Mouse (Mus musculus) neural tube, embryonic 12.5 days (tissue): ENCODE measurements around the gene P3h2. TPM values are rescaled to one million over a fixed set of nuclear protein-coding genes. Genes with fewer than 3 reads are reported as not detected.

Experiments used
- ATAC-seq: fragments of 200-750 bp; cut with Nextera tagmentation; 2 replicates; pipeline ENCODE4 v1.8.0; 2017; ENCODE audit warnings: low read depth, mild to moderate bottlenecking, moderate TSS enrichment, moderate library complexity; ENCODE audit not compliant: low FRiP score
- H3K27ac ChIP-seq: fragments of 300-500 bp; sonication (generic); 2 replicates; pipeline ENCODE4 v1.5.1; 2016
- H3K27me3 ChIP-seq: fragments of 300-500 bp; sonication (generic); replicated peaks from 2 replicates; pipeline ENCODE4 v1.6.1; 2016; ENCODE audit warnings: mild to moderate bottlenecking
- H3K36me3 ChIP-seq: fragments of 300-500 bp; sonication (generic); 2 replicates; pipeline ENCODE4 v1.6.1; 2016; ENCODE audit warnings: mild to moderate bottlenecking
- H3K4me1 ChIP-seq: fragments of 300-500 bp; sonication (generic); 2 replicates; pipeline ENCODE4 v1.6.1; 2016
- H3K4me2 ChIP-seq: fragments of 300-500 bp; sonication (generic); replicated peaks from 2 replicates; pipeline ENCODE4 v1.6.1; 2016; ENCODE audit warnings: mild to moderate bottlenecking
- H3K4me3 ChIP-seq: fragments of 300-500 bp; sonication (generic); 2 replicates; pipeline ENCODE4 v1.5.1; 2016
- H3K9ac ChIP-seq: fragments of 300-500 bp; sonication (generic); 2 replicates; pipeline ENCODE4 v1.6.1; 2016; ENCODE audit warnings: mild to moderate bottlenecking
- H3K9me3 ChIP-seq: fragments of 300-500 bp; sonication (generic); 2 replicates; pipeline ENCODE4 v1.6.1; 2016; ENCODE audit warnings: mild to moderate bottlenecking
- WGBS: fragments of 180-500 bp; shearing (Covaris S2); methylation state at CpG from one replicate; pipeline ENCODE4 v1.1.7; 2016; 5-methylcytosine and 5-hydroxymethylcytosine counted together
- polyA plus RNA-seq: library from polyadenylated mRNA; unstranded; fragments of >200 nt; fragmentation: Nextera tagmentation; extraction: Ambion mirVana; gene quantifications from 2 replicates; pipeline ENCODE4 v1.2.1, GENCODE M21; 2016

The P3h2 gene
- polyA plus RNA-seq, 1 experiment from 2014 or later, result 2.9 TPM

DNA sequence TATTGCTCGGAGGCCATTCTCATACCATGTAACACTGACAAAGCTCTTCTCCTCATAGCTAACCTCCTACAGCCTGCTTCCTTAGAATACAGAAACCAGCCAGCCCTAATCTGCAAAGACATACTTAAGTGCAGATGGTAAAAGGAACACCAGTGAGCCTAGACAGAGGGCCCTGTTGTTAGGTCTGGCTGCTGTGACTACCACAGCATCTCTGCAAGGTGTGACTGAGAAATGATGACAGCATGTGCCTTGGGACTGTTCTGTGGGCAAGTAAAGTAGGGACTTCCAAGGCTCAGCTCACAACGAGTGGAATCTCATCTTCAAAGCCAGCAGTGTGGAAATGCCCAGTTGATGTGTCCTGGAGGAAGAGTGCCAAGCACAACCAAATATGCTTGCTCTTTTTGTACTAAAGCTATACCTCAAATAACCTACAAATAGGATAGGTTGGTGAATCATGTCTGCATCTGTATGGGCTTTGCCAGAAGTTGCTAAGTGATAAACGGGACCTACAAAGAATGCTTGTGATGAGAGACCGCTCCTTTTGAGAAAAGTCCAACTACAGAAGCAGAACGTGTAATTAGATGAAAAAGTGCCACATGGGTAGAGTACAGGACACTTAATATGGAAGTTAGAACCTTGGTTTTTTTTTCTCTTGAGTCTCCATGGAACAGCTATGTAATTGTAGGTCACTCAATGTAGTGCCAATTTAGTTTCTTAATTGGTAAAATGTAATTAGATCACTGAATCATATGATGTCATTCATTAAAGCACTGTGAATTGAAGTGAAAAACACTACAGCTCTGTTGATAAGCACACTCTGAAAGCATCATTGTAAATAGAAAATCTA is 45.1 kb downstream of the P3h2 start:
- Histone ChIP-seq H3K36me3 (no peaks in the 10 kb centered on the region), H3K9ac (no peak overlapping the region), H3K27ac (no peak overlapping the region), H3K4me3 (no peak overlapping the region), H3K4me1 (no peaks in the 10 kb centered on the region), H3K9me3 (no peaks in the 10 kb centered on the region), H3K4me2 (no peak overlapping the region), H3K27me3 (no peaks in the 10 kb centered on the region)
- ATAC-seq, result no peak
- WGBS, result 80% methylated on average over 5 of the region's 5 CpGs

DNA sequence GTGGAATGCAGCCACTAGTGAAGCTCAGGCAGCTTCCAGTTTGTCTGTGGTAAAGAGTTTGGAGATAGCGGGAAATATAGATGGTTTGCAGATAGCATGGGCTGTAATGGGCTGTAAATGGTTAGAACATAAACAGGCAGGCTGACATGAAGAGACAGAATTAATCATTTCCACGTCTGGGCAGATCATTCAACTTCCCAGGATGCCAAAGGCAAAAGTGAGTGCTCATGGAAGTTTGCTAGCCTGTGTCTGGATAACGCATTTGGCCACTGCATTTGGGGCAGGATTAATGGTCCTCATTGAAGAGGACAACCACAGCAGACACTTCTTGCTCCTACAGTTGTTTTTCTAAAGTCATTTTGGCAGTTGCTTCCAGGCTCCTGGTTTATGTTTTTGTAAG is 52.0 kb downstream of the P3h2 start:
- no peak for ATAC-seq
- 68% methylated on average over 3 of the region's 3 CpGs for WGBS

GRCm38 (mm10) chr16:26049393-26050087 is 56.0 kb downstream of the P3h2 start:
- H3K27ac ChIP-seq, result no peak overlapping the region

More for the DNA sequence above, 52.0 kb downstream of the P3h2 start:
- Histone ChIP-seq H3K9ac (no peak overlapping the region), H3K9me3 (no peaks in the 10 kb centered on the region), H3K4me1 (no peaks in the 10 kb centered on the region), H3K4me2 (no peak overlapping the region), H3K4me3 (no peak overlapping the region), H3K36me3 (no peaks in the 10 kb centered on the region), H3K27ac (no peak overlapping the region), H3K27me3 (no peaks in the 10 kb centered on the region)

GRCm38 (mm10) chr16:26047870-26048269 is 57.7 kb downstream of the P3h2 start:
- no peaks in the 10 kb centered on the region for H3K36me3 ChIP-seq
- no peak overlapping the region for H3K9ac ChIP-seq
- no peak overlapping the region for H3K4me3 ChIP-seq
- no peaks in the 10 kb centered on the region for H3K9me3 ChIP-seq
- no peak overlapping the region for H3K4me2 ChIP-seq
- no peaks in the 10 kb centered on the region for H3K27me3 ChIP-seq
- 82% methylated on average over 3 of the region's 3 CpGs for WGBS
- no peaks in the 10 kb centered on the region for H3K4me1 ChIP-seq
- ATAC-seq, result no peak
- no peak overlapping the region for H3K27ac ChIP-seq

More at GRCm38 (mm10) chr16:26049393-26050087, 56.0 kb downstream of the P3h2 start:
- Histone ChIP-seq H3K9me3 (no peaks in the 10 kb centered on the region), H3K9ac (no peak overlapping the region), H3K27me3 (no peaks in the 10 kb centered on the region), H3K4me1 (no peaks in the 10 kb centered on the region), H3K36me3 (no peaks in the 10 kb centered on the region), H3K4me2 (no peak overlapping the region), H3K4me3 (no peak overlapping the region)
- no peak for ATAC-seq
- 38% methylated on average over 5 of the region's 5 CpGs for WGBS

GRCm38 (mm10) chr16:26047396-26047795 is 58.2 kb downstream of the P3h2 start:
- Histone ChIP-seq H3K36me3 (no peaks in the 10 kb centered on the region), H3K27me3 (no peaks in the 10 kb centered on the region), H3K9ac (no peak overlapping the region), H3K9me3 (no peaks in the 10 kb centered on the region), H3K4me3 (no peak overlapping the region), H3K4me1 (no peaks in the 10 kb centered on the region), H3K27ac (no peak overlapping the region), H3K4me2 (no peak overlapping the region)
- WGBS, result 74% methylated on average over 1 of the region's 1 CpGs
- no peak for ATAC-seq

DNA sequence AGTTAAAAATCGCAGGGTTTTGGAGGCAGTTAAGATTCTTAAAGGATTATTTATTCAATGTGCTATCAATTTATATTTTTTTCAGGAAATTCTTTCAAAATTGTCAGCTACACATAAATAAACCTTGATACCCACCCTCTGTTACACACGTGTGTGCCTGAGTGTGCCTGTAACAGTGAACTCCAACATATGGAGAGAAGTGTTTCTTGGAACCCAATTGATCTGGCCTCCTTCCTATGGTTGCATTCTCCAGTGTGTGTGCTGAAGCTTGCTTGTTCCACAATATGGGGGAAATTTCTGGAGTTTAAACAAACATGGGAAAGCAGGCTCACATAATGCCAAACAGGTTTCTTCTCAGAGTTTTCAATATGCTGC is 63.7 kb downstream of the P3h2 start:
- H3K4me1 ChIP-seq, result no peaks in the 10 kb centered on the region
- no peak overlapping the region for H3K4me3 ChIP-seq
- no peak overlapping the region for H3K27ac ChIP-seq
- H3K27me3 ChIP-seq, result no peaks in the 10 kb centered on the region
- H3K36me3 ChIP-seq, result no peaks in the 10 kb centered on the region
- H3K4me2 ChIP-seq, result no peak overlapping the region
- H3K9me3 ChIP-seq, result no peaks in the 10 kb centered on the region
- 72% methylated on average over 2 of the region's 2 CpGs for WGBS
- H3K9ac ChIP-seq, result no peak overlapping the region
- ATAC-seq, result no peak

GRCm38 (mm10) chr16:26041021-26041928 is 64.3 kb downstream of the P3h2 start:
- H3K27ac ChIP-seq, result no peak overlapping the region
- H3K9me3 ChIP-seq, result no peaks in the 10 kb centered on the region
- no peaks in the 10 kb centered on the region for H3K27me3 ChIP-seq
- H3K4me2 ChIP-seq, result no peak overlapping the region
- no peak overlapping the region for H3K4me3 ChIP-seq
- H3K36me3 ChIP-seq, result no peaks in the 10 kb centered on the region
- no peak overlapping the region for H3K9ac ChIP-seq
- 77% methylated on average over 12 of the region's 12 CpGs for WGBS
- H3K4me1 ChIP-seq, result no peaks in the 10 kb centered on the region
- ATAC-seq, result no peak

GRCm38 (mm10) chr16:26039320-26039719 is 66.3 kb downstream of the P3h2 start:
- no peaks in the 10 kb centered on the region for H3K27me3 ChIP-seq
- no peaks in the 10 kb centered on the region for H3K36me3 ChIP-seq
- no peak for ATAC-seq
- H3K27ac ChIP-seq, result no peak overlapping the region
- H3K9me3 ChIP-seq, result no peaks in the 10 kb centered on the region
- 75% methylated on average over 3 of the region's 3 CpGs for whole genome bisulfite sequencing
- H3K4me2 ChIP-seq, result no peak overlapping the region
- no peak overlapping the region for H3K9ac ChIP-seq
- no peaks in the 10 kb centered on the region for H3K4me1 ChIP-seq
- no peak overlapping the region for H3K4me3 ChIP-seq

DNA sequence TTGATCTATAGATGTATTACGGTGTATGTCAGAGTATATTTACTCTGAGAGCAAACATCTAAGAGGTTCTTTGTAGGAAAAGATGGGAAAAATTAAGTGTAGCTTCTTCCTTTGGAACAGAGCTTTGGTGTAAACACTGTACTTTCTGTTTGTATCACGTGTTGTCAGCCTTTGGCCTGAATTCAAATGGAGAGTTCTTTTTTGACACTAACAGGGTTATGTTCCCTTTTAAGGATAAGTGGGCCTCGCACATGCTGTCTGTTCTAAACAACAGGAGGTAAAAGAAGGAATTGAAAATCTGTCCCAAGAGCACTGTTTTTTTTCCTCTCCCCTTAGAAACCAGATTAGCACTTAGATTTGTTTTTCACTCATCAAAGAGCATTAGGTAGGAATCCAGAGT is 70.1 kb downstream of the P3h2 start:
- Histone ChIP-seq H3K27ac (no peak overlapping the region), H3K9ac (no peak overlapping the region), H3K9me3 (no peaks in the 10 kb centered on the region), H3K4me3 (no peak overlapping the region), H3K27me3 (no peaks in the 10 kb centered on the region), H3K4me1 (no peaks in the 10 kb centered on the region), H3K4me2 (no peak overlapping the region), H3K36me3 (no peaks in the 10 kb centered on the region)
- WGBS, result 70% methylated on average over 3 of the region's 3 CpGs
- no peak for ATAC-seq

DNA sequence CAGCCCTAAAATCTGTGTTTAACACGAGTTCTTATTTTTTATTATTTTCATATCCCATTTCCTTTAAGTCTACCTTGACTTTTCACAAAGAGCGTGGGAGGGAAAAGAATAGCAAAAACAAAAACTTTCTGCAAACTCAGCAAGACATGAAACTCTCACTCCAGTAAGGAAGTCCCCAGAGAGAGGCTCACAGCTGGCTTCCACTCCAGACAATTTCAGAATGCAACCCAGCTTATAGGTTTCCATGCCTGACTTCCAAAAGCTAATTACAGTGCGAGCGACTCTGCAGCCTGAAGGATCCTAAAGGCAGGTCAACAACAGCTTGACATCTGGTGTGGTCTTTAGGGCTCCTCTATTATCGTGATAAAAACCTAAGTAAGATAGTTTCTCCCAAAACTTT is 70.5 kb downstream of the P3h2 start:
- 68% methylated on average over 5 of the region's 5 CpGs for WGBS
- no peak overlapping the region for H3K27ac ChIP-seq
- H3K9ac ChIP-seq, result no peak overlapping the region
- no peaks in the 10 kb centered on the region for H3K27me3 ChIP-seq
- H3K4me1 ChIP-seq, result no peaks in the 10 kb centered on the region
- H3K9me3 ChIP-seq, result no peaks in the 10 kb centered on the region
- no peak overlapping the region for H3K4me2 ChIP-seq
- no peaks in the 10 kb centered on the region for H3K36me3 ChIP-seq
- no peak overlapping the region for H3K4me3 ChIP-seq
- ATAC-seq, result no peak

- 52% methylated on average over 2 of the region's 2 CpGs for WGBS
- Histone ChIP-seq H3K27ac (no peak overlapping the region), H3K4me1 (peaks cover 12% of the 10 kb centered on the region), H3K27me3 (no peaks in the 10 kb centered on the region), H3K36me3 (no peaks in the 10 kb centered on the region), H3K9me3 (no peaks in the 10 kb centered on the region), H3K9ac (no peak overlapping the region), H3K4me2 (no peak overlapping the region), H3K4me3 (no peak overlapping the region)
- no peak for ATAC-seq
Measured at GRCm38 (mm10) chr16:26029424-26030012, 76.1 kb downstream of the P3h2 start.

- Histone ChIP-seq H3K9me3 (no peaks in the 10 kb centered on the region), H3K27me3 (no peaks in the 10 kb centered on the region), H3K27ac (no peak overlapping the region), H3K36me3 (no peaks in the 10 kb centered on the region), H3K9ac (no peak overlapping the region), H3K4me2 (no peak overlapping the region), H3K4me3 (no peak overlapping the region), H3K4me1 (peaks cover 13% of the 10 kb centered on the region)
- ATAC-seq, result no peak
- WGBS, result 81% methylated on average over 3 of the region's 3 CpGs
Measured at GRCm38 (mm10) chr16:26026416-26026815, 79.2 kb downstream of the P3h2 start.
